Mouse (Mus musculus) embryonic stem cell, embryonic (primary cell): ENCODE results near the gene Mospd1.

Experiments
- CTCF ChIA-PET, 4 experiments: fragments of 300-600 bp in 2 of 4; fragments of 350-600 bp in 2 of 4; sonication (Branson Sonifier 250); formaldehyde crosslinking; loops; one replicate each; lab custom pipeline; 2022; ENCODE audit warnings: inconsistent platforms in 2 of 4; lab: Charles Lee
- POLR2A ChIA-PET, 4 experiments: fragments of 300-600 bp in 2 of 4; fragments of 350-600 bp in 2 of 4; sonication (Branson Sonifier 250); formaldehyde crosslinking; loops; one replicate each; lab custom pipeline; 2022; ENCODE audit warnings: antibody characterized with exemption in 4 of 4, inconsistent platforms in 1 of 4; lab: Charles Lee

The Mospd1 gene

GRCm38 (mm10) chrX:53370366-53370740 lies at the start of gene Mospd1:
Gene Mospd1, minus strand, starts transcription at chrX:53370502.
- ChIA-PET CTCF (interaction anchor here in 1 of 4 experiments (0.6 kb wide), 1 partner anchor 611 kb away, joined by 3 read pairs; no protein-coding TSS in a partner anchor), POLR2A (interaction anchor here in 2 of 4 experiments (0.7 to 1.6 kb wide), 4 partner anchors 8 to 23 kb away, joined by 3 to 4 read pairs (median 4); no protein-coding TSS in a partner anchor)

- POLR2A ChIA-PET: no interaction called here
- CTCF ChIA-PET: no interaction called here
Measured at GRCm38 (mm10) chrX:53386362-53386761, 16.1 kb upstream of the Mospd1 start.

- ChIA-PET POLR2A (interaction anchor here in 1 of 4 experiments (1.5 kb wide), 1 partner anchor 13 kb away, joined by 4 read pairs; the partner anchor contains the start of gene Mospd1), CTCF (no interaction called here)
Measured at GRCm38 (mm10) chrX:53383122-53383521, 12.8 kb upstream of the Mospd1 start.

DNA sequence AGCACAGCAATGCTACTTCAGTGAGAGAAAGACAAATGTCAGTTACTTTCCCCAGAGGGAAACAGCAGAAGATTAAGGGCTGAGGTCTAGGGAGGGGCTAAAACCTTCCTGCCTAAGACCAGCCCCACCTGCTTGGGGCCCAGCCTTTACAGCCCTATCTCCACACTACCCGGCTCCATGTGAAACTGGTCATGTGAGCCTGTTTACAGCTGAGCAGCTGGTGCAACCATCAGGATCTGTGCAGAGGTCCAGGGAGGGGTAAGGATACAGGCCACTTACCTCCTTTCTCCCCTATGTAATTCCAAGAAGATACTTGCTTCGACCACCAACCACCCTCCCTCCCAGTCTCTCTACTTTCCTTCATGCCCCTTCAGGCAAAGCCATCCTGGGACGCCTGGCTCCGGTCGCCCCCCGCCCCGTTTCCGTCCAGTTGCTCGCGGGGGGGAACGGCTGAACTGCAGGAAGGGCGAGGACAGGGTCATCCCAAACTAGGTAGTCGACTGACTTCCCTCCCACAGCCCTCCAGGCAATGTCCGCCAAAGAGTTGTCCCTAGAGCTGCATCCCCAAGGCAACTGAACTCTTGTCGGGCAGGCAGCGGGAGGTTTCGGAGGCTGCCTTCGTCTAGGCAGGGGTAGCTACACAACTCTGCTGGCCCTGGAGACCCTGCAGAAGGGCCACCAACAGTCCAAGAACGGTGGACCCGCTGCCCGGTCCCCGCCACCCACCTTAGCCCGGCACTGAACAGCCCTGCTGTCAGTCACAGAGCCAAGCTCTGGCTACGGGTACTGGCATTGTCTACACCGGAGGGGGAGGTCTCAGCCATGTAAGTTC lies 552 bp downstream of the Mospd1 start:
- ChIA-PET CTCF (no interaction called here), POLR2A (interaction anchor here in 2 of 4 experiments (0.7 to 1.6 kb wide), 4 partner anchors 8 to 22 kb away, joined by 3 to 4 read pairs (median 4); no protein-coding TSS in a partner anchor)

GRCm38 (mm10) chrX:53364668-53365383 lies 5.5 kb downstream of the Mospd1 start:
- POLR2A ChIA-PET: interaction anchor here in 1 of 4 experiments (0.5 kb wide), 1 partner anchor 94 kb away, joined by 3 read pairs; no protein-coding TSS in a partner anchor
- CTCF ChIA-PET: no interaction called here

DNA sequence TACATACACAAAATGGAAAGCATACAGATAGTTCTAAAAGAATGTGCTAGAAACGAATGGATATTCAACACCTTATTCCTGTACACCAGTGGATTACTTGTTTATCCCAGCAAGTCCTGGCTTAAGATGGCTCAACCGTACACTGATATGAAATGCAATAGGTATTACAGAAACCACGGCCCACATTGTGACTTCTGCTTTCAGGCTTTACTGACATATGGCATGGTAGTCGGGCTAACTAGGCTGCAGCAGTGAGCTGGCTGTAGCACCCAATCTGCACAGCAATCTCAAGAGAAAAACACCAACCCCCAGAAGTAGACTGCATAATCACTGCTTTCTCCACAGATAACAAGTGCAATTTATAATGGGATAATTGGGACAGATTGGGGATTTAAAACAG lies 21.9 kb downstream of the Mospd1 start:
- POLR2A ChIA-PET: no interaction called here
- CTCF ChIA-PET: no interaction called here

DNA sequence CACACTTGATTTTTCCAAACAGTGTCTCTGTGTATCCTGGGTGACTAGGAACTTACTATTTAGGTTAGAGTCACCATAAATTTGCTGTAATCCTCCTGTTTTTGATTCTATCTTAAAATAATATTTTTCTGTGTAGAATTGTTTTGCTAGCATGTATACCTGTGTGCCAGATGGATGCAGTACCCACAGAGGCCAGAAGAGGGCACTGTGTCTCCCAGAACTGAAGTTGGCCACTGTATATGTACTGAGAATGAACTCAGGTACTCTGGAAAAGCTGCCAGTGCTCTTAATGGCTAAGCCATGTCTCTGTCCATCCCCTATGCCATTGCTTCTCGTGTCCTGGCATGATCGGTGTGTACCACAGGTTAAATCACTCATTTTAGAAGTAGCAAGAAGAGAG lies 28.8 kb downstream of the Mospd1 start:
- POLR2A ChIA-PET: interaction anchor here in 1 of 4 experiments (0.7 kb wide), 1 partner anchor 266 kb away, joined by 3 read pairs; the partner anchor contains the start of gene Rtl8c
- CTCF ChIA-PET: interaction anchor here in 2 of 4 experiments (0.5 kb wide), 2 partner anchors 19 to 23 kb away, joined by 4 to 6 read pairs; no protein-coding TSS in a partner anchor

- CTCF ChIA-PET: interaction anchor here in 2 of 4 experiments (0.7 to 0.8 kb wide), 4 partner anchors 13 to 1591 kb away, joined by 3 to 4 read pairs (median 4); no protein-coding TSS in a partner anchor
- POLR2A ChIA-PET: interaction anchor here in 1 of 4 experiments (0.7 kb wide), 1 partner anchor 16 kb away, joined by 5 read pairs; no protein-coding TSS in a partner anchor
Measured at GRCm38 (mm10) chrX:53337355-53337754, 32.9 kb downstream of the Mospd1 start.

- CTCF ChIA-PET: no interaction called here
- POLR2A ChIA-PET: no interaction called here
Measured at GRCm38 (mm10) chrX:53330396-53330795, 39.9 kb downstream of the Mospd1 start.

GRCm38 (mm10) chrX:53321111-53321510 lies 49.2 kb downstream of the Mospd1 start:
- POLR2A ChIA-PET: no interaction called here
- CTCF ChIA-PET: no interaction called here

DNA sequence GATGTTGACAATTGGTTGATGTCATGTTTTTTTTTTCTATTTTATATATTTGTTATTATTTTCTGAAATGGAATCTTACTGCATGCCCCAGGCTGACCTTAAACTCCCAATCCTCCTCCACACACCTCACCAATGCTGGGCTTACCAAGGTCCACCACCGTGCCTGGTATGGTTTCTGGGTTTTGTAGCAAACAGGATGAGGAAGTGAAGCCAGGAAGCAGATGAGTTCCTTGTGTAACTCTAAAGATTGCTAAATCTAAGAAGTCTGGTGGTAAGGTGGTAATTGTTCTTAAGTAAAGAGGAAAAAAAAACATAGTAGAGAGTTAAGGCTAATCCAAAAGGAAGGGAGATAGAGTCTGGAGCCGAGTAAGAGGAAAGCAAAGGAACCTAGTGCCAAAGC lies 49.7 kb downstream of the Mospd1 start:
- ChIA-PET CTCF (no interaction called here), POLR2A (interaction anchor here in 1 of 4 experiments (0.5 kb wide), 1 partner anchor 96 kb away, joined by 4 read pairs; no protein-coding TSS in a partner anchor)
